Mouse (Mus musculus) kidney, adult 9 months (tissue): ENCODE measurements around the gene Nnmt.

Experiments used
- DNase-seq: peaks from one replicate; pipeline ENCODE4 v3.0.0; 2022

Gene Nnmt

DNA sequence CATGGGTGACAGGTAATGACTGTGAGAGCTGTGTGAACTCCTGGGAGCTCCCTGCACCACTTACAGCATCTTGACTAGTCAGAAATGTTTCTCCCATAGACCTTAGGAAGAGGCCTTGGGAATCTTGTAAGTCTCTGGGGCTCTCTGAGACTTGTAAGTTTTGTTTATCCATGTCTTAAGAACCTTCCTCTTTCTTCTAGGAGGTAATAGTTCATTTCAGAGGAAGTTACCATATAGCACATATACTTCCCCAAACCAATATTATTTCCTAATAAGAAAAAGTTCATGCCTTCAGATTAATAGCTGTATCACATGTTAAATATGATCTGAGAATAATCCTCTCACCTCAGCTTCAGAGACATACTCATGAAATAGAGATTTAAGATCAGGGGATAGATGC lies 57.7 kb downstream of the Nnmt start:
- no peak for DNase-seq
